Mouse (Mus musculus) gastrocnemius, postnatal 10 days (tissue): ENCODE measurements at regions not wholly inside any gene's neighbourhood (a gene's known extent, or its start where the extent isn't known, plus 50 kb on each side); places are given as distances from the start of the nearest gene placed in this dataset.

Source experiments
- DNase-seq: peaks from one replicate; pipeline ENCODE4 v3.0.0; 2021; ENCODE audit warnings: mixed read lengths

GRCm38 (mm10) chr8:31749974-31750373 lies 1678.5 kb upstream of the 5930422O12Rik start:
- no peak for DNase-seq

- DNase-seq: no peak
These were observed 1677.9 kb upstream of the 5930422O12Rik start for GRCm38 (mm10) chr8:31750482-31751126.

- no peak for DNase-seq
These were observed 1672.8 kb upstream of the 5930422O12Rik start for GRCm38 (mm10) chr8:31755737-31756136.

GRCm38 (mm10) chr8:31762091-31762490 lies 1666.4 kb upstream of the 5930422O12Rik start:
- DNase-seq: no peak
